Mouse (Mus musculus): ENCODE results near the gene Rhoh. TPM values are rescaled to one million over a fixed set of nuclear protein-coding genes. Genes with fewer than 3 reads are reported as not detected.

Rhoh gene
- polyA plus RNA-seq, 1 experiment from 2014 or later: 0.33 TPM

DNA sequence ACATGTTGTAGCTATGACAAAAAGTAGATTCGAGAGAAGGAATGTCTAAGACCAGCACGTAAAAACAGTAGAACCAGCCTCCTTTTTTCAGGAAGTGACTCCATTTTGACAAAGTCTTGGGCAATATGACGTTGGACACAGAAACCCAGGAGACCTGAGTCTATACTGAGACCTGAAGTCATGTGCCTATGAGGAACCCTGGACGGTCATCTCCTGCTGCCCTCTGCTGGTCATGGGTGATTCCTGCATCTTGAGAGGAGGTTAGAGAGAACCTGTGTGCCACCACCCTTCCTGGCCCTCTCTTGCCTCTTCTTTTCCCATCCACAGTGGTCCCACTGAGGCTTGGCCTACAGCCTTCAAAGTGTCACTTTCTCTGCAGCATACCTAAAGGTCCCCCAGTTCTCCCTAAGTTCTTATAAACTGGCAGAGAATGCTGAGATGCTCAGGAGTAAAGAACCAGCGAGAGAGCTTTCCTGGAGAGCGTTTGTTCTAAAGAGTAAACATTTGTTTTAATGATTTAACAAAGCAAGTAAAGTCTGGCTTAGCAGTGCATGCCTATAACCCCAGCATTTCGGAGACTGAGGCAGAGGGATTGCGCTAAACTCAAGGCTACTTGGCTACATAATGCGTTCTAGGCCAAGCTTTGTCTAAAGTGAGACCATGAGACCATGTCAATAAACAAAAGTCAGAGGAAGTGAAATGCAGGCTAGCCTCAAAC lies 77.1 kb downstream of the Rhoh start:
- no peaks in the 10 kb centered on the region for H3K9me3 ChIP-seq (ENCODE audit: control insufficient read depth, low read length)
- DNase-seq (ENCODE audit: low spot score, missing footprints): peak; percentile 96
- H3K27ac ChIP-seq (ENCODE audit: low read depth, low read length): no peak overlapping the region
- H3K9ac ChIP-seq (ENCODE audit: low read length): no peak overlapping the region
- H3K27me3 ChIP-seq (ENCODE audit: control insufficient read depth, insufficient read depth, low read length): no peaks in the 10 kb centered on the region
- peak; percentile 82 for ATAC-seq (ENCODE audit: low FRiP score)
- 59% methylated on average over 9 of the region's 9 CpGs for WGBS
- no peak overlapping the region for H3K4me2 ChIP-seq
- no peaks in the 10 kb centered on the region for H3K4me1 ChIP-seq (ENCODE audit: control insufficient read depth, insufficient read depth, low read length)
- no peak overlapping the region for H3K4me3 ChIP-seq (ENCODE audit: low read depth, low read length)
- H3K36me3 ChIP-seq (ENCODE audit: control insufficient read depth, insufficient read depth, low read length): no peaks in the 10 kb centered on the region

DNA sequence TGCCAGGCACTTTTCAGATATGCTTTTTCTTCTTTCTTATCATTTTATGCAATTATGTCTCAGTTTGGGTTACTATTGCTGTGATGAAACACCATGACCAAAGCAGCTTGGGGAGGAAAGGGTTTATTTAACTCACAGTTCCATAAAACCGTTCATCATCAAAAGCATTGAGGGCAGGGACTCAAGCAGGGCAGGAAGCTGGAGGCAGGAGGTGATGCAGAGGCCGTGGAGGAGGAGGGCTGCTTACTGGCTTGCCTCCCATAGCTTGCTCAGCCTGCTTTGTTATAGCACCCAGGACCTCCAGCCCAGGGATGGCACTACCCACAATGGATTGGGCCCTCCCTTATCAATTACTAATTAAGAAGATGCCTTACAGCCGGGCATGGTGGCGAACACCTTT lies 80.1 kb downstream of the Rhoh start:
- ATAC-seq (ENCODE audit: low FRiP score) (no peak), DNase-seq (ENCODE audit: low spot score, missing footprints) (no peak)
- H3K4me1 ChIP-seq (ENCODE audit: control insufficient read depth, insufficient read depth, low read length): no peaks in the 10 kb centered on the region
- no peak overlapping the region for H3K9ac ChIP-seq (ENCODE audit: low read length)
- no peak overlapping the region for H3K27ac ChIP-seq (ENCODE audit: low read depth, low read length)
- 85% methylated on average over 4 of the region's 4 CpGs for WGBS
- H3K9me3 ChIP-seq (ENCODE audit: control insufficient read depth, low read length): no peaks in the 10 kb centered on the region
- H3K4me3 ChIP-seq (ENCODE audit: low read depth, low read length): no peak overlapping the region
- no peak overlapping the region for H3K4me2 ChIP-seq
- no peaks in the 10 kb centered on the region for H3K27me3 ChIP-seq (ENCODE audit: control insufficient read depth, insufficient read depth, low read length)
- no peaks in the 10 kb centered on the region for H3K36me3 ChIP-seq (ENCODE audit: control insufficient read depth, insufficient read depth, low read length)

Other genes with a start within 250 kb of the Rhoh start
- 127 and 139 TPM in 2 replicates for gene Pds5a, start 162.9 kb upstream of the Rhoh start, polyA plus RNA-seq (2014; fragmentation: Nextera tagmentation; extraction: Ambion mirVana)
- 40.1 and 43.1 TPM in 2 replicates for gene N4bp2, start 97.7 kb upstream of the Rhoh start, polyA plus RNA-seq (2014; fragmentation: Nextera tagmentation; extraction: Ambion mirVana)
- not detected in 2 replicates for gene Chrna9, start 73.7 kb downstream of the Rhoh start, polyA plus RNA-seq (2014; fragmentation: Nextera tagmentation; extraction: Ambion mirVana)
- gene 9130230L23Rik, start 143.1 kb downstream of the Rhoh start, polyA plus RNA-seq (2014; fragmentation: Nextera tagmentation; extraction: Ambion mirVana): not detected in 2 replicates